Mouse (Mus musculus) CD4-positive naive resting alpha-beta T cell, adult 57 days (primary cell): ENCODE data around the gene Sema4b. TPM values are rescaled to one million over a fixed set of nuclear protein-coding genes. Genes with fewer than 3 reads are reported as not detected.

Experiments used
- total RNA-seq: library from RNA; stranded (reverse); gene quantifications from one replicate; pipeline ENCODE4 v1.2.4, GENCODE M21; 2023

Sema4b gene
- total RNA-seq = 49.6 TPM

DNA sequence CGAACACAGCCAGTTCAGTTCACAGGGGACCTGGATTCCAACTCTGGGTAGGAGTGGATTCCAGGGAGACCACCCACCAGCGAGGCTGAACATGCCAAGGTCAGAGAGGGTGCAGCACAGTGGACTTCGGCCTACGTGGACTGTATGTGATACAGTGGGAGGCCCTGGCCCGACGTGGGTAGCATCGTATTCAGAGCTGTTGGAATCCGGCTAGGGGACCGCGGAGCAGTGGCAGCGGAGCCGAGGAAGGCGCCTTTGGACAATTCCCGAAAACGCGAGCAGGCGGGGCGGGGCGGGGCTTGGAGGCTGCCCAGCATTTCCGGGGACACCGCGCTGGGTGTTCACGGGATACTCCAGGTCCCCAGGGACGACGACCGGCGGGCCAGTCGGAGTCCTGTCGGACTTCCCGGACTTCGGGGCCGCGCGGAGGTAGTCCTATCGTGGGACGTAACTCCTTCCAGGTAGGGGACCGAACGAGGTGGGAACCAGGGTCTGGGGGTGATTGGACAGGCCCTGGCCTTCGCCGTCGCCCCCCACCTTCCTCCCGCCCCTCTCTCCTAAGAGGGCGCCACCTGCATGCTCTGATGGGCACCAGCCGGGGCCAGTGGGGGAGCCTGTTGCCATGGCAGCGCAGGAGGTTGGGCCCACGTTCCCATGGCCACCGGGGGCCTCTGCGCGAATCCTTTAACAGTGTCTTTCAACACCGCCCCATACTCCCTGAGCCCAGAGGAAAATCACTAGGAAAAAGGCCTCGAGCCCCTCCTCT is at the start of gene Sema4b:
Sema4b (plus strand) TSS at position 311 of the 766 bp plus-strand sequence.

DNA sequence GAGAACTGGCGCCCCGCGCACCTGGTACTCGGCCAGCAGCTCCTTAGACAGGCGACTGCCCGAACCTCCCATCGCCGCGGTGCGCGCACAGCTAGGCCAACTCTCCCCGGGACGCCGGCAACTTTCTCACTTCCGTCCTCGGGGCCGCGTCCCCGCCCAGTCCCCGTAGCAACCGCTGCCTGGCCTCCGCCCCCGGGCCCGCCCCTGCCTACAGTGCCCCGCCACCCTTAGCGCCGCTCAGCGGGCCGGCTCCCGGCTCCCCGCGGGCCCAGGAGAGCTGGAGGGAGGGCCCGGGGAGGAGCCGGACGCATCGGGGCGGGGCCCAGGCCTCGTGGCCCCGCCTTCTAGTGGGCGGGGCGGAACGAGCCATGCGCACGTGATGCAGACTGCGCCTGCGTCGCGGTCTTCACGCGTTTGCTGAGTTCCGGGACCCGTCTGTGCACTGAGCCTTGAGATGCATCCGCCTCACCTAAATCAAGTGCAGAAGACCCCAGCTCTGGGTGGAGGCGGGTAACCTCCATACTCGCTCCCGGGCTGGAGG is 45.9 kb downstream of the Sema4b start, which contains the start of the genes Cib1 and Gdpgp1:
Cib1 (minus strand) TSS at position 325 of the 541 bp plus-strand sequence.
Gdpgp1 (plus strand) TSS at position 377 of the 541 bp plus-strand sequence.

DNA sequence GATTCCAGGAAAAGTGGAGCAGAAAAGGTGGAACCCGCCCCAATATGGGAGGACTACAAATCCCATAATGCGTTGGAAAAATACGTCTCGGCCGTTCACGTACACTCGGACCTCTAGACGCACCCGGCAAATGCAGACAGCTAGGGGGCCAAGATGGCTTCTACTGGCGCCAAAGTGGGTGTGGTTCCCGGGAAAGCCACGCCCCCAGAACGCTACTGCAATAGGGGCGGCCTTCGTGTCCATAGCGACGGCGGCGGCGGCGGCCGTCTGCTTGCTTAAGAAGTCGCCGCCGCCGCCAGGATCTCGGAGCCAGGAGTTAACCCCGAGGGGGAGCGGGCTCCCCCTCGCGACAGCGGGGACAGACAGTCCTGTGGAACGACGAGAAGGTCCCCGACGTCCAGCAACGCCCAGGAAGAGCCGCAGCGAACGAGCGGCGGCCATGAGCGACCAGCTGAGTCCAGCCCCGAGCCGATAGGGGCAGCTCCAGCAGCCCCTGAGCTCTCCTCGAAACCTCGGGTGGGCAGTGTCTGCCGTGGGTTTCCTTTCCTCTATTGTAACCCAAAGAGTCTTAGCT is 59.6 kb downstream of the Sema4b start, which contains the start of gene Ttll13:
Ttll13 (plus strand) TSS at position 229 of the 574 bp plus-strand sequence.

DNA sequence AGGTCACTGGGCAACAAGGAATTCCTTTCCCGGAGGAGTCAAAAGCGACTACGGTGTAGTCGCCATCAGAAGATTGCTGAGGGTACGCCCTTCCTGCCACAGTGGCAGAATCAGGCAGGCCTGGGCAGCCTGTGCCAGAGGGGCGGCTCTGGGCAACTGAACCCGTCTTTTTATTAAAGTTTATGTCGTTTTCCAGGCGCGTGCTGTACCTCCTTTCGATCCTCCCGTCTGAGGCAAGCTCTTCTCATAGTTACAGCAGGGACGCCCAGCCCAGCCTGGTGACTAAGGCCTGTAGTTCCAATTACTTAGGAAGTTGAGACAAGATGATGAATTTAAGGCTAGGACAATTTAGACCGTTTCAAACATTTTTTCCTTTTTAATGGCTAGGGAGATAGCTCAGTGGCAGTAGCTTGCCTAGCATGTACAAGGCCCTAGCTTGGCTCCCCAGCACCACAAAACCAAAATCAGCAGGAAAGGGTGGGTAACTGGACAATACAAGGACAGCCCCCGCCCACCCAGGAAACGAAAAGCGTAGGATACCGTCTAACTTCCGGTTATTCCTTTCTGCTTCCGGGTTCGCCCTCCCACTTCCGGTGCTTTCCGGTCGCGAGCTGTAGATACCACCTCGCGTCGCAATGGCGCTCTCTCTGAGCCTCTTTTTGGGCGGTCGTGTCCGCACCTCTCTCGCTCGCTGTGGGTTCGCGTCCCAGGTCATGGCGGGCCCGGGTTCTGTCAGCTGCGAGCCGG is 74.2 kb downstream of the Sema4b start, which contains the start of gene Ngrn:
Ngrn (plus strand) TSS at position 591 of the 747 bp plus-strand sequence.

DNA sequence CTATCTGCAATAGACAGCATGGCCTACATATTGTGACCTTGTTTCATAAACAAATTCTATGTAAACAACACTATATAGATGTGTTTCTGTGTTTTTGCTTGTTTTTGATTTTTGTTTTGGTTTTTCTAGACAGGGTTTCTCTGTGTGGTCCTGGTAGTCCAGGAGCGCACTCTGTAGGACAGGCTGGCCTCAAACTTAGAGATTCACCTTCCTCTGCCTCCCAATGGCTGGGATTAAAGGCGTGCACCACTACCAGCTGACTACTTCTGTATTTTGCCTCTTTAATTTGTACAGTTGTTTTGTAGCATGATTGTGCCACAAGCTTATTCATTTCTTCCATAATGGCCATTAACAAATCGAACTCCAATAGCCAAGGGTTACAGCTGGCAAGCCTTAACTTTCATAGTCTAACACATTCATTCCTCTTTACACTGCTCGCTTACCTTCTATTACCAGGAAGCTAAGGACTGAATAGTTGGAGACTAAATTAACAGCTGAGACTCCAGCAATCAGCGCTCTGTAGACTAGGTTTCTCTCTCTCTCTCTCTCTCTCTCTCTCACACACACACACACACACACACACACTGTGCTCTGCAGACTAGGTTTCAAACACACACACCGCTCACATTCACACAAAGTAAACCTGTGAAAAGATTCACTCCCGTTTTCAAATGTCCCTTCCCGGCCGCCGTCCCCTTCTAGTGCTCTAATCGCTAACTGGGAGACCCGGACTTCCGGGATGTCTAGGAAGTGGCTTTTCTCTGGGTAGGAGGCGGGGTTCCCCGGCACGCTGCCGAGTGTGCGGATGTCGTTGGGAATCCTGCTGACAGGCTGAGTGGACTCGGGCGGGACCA is 82.5 kb downstream of the Sema4b start, which contains the start of gene Vps33b:
Vps33b (plus strand) TSS at position 753 of the 854 bp plus-strand sequence.

Other genes with a start within 250 kb of the Sema4b start
- gene Zfp710, start 162.0 kb upstream of the Sema4b start, total RNA-seq = 38.0 TPM
- gene Idh2, start 71.4 kb upstream of the Sema4b start, total RNA-seq = 39.0 TPM
- 38.5 TPM for gene Cib1, start 46.0 kb downstream of the Sema4b start, total RNA-seq
- 5.6 TPM for gene Gdpgp1, start 46.0 kb downstream of the Sema4b start, total RNA-seq
- 0.92 TPM for gene Ttll13, start 59.5 kb downstream of the Sema4b start, total RNA-seq
- 20.0 TPM for gene Ngrn, start 74.4 kb downstream of the Sema4b start, total RNA-seq
- 34.5 TPM for gene Vps33b, start 82.8 kb downstream of the Sema4b start, total RNA-seq
- gene Prc1, start 107.6 kb downstream of the Sema4b start, total RNA-seq = 4.0 TPM
- gene Rccd1, start 137.6 kb downstream of the Sema4b start, total RNA-seq = 26.3 TPM
- gene Unc45a, start 154.2 kb downstream of the Sema4b start, total RNA-seq = 162 TPM
- gene Hddc3, start 156.3 kb downstream of the Sema4b start, total RNA-seq = 12.5 TPM
- 110 TPM for gene Man2a2, start 184.5 kb downstream of the Sema4b start, total RNA-seq
- gene Fes, start 201.1 kb downstream of the Sema4b start, total RNA-seq = 12.8 TPM
- gene Furin, start 218.6 kb downstream of the Sema4b start, total RNA-seq = 73.6 TPM